Mouse (Mus musculus): ENCODE data around the gene Cpsf3.

Gene Cpsf3

GRCm38 (mm10) chr12:21284761-21285441, at the start of gene Cpsf3:
TSS of gene Cpsf3 (plus strand) at chr12:21285391.
- no peak for DNase-seq (ENCODE audit: low read depth, low spot score)

GRCm38 (mm10) chr12:21241965-21242364, 43.2 kb upstream of the Cpsf3 start:
- no peak for DNase-seq (ENCODE audit: low read depth, low spot score)

GRCm38 (mm10) chr12:21244375-21244960, 40.7 kb upstream of the Cpsf3 start:
- DNase-seq (ENCODE audit: low read depth, low spot score): no peak

- no peak for DNase-seq (ENCODE audit: low read depth, low spot score)
These were observed 37.3 kb upstream of the Cpsf3 start for GRCm38 (mm10) chr12:21247711-21248392.

- no peak for DNase-seq (ENCODE audit: low read depth, low spot score)
These were observed 24.5 kb upstream of the Cpsf3 start for GRCm38 (mm10) chr12:21260494-21261256.

- no peak for DNase-seq (ENCODE audit: low read depth, low spot score)
These were observed 23.7 kb upstream of the Cpsf3 start for GRCm38 (mm10) chr12:21261521-21261920.

GRCm38 (mm10) chr12:21263256-21263655, 21.9 kb upstream of the Cpsf3 start:
- no peak for DNase-seq (ENCODE audit: low read depth, low spot score)

GRCm38 (mm10) chr12:21264241-21264640, 20.9 kb upstream of the Cpsf3 start:
- no peak for DNase-seq (ENCODE audit: low read depth, low spot score)

- no peak for DNase-seq (ENCODE audit: low read depth, low spot score)
These were observed 20.2 kb upstream of the Cpsf3 start for GRCm38 (mm10) chr12:21264970-21265369.

- no peak for DNase-seq (ENCODE audit: low read depth, low spot score)
These were observed 19.7 kb upstream of the Cpsf3 start for GRCm38 (mm10) chr12:21265501-21265900.

- peak; percentile 38 for DNase-seq (ENCODE audit: low read depth, low spot score)
These were observed 19.0 kb upstream of the Cpsf3 start for GRCm38 (mm10) chr12:21265946-21266783.

GRCm38 (mm10) chr12:21266784-21267098, 18.4 kb upstream of the Cpsf3 start:
- no peak for DNase-seq (ENCODE audit: low read depth, low spot score)

GRCm38 (mm10) chr12:21268083-21268616, 17.0 kb upstream of the Cpsf3 start:
- no peak for DNase-seq (ENCODE audit: low read depth, low spot score)

GRCm38 (mm10) chr12:21274446-21274845, 10.7 kb upstream of the Cpsf3 start:
- DNase-seq (ENCODE audit: low read depth, low spot score): no peak

GRCm38 (mm10) chr12:21277352-21277864, 7.8 kb upstream of the Cpsf3 start:
- DNase-seq (ENCODE audit: low read depth, low spot score): no peak

GRCm38 (mm10) chr12:21285508-21286242, 484 bp downstream of the Cpsf3 start:
- DNase-seq (ENCODE audit: low read depth, low spot score): no peak

GRCm38 (mm10) chr12:21286243-21286622, 1.0 kb downstream of the Cpsf3 start, which contains the start of gene Itgb1bp1:
TSS of gene Itgb1bp1 (minus strand) at chr12:21286284.
- DNase-seq (ENCODE audit: low read depth, low spot score): peak; percentile 99

GRCm38 (mm10) chr12:21286712-21287650, 1.8 kb downstream of the Cpsf3 start:
- DNase-seq (ENCODE audit: low read depth, low spot score): no peak

Measured in retina, postnatal 7 days (tissue).